Mouse (Mus musculus): ENCODE measurements at regions not wholly inside any gene's neighbourhood (a gene's known extent, or its start where the extent isn't known, plus 50 kb on each side); places are given as distances from the start of the nearest gene placed in this dataset.

- peak overlapping the region; percentile 59 for H3K27ac ChIP-seq (replicated peaks)
- peak overlapping the region; percentile 59 for H3K9ac ChIP-seq (ENCODE audit: low read length)
- peak overlapping the region; percentile 71 for H3K4me2 ChIP-seq (replicated peaks; ENCODE audit: low read depth)
- H3K36me3 ChIP-seq (ENCODE audit: control insufficient read depth, insufficient read depth, low read length), result no peaks in the 10 kb centered on the region
- TF ChIP-seq EP300 (optimal IDR thresholded peaks at IDR 0.05) (no peak), CTCF (IDR thresholded peaks at IDR 0.05; ENCODE audit: low read depth) (peak; percentile 38; the same call in 1 of the 2 replicates)
- H3K9me3 ChIP-seq (ENCODE audit: control insufficient read depth, low read length), result no peaks in the 10 kb centered on the region
- ATAC-seq (ENCODE audit: low FRiP score, low TSS enrichment) (peak; percentile 95), DNase-seq (ENCODE audit: low spot score) (peak; percentile 81)
- H3K4me3 ChIP-seq (ENCODE audit: low read depth, low read length), result peak overlapping the region; percentile 39
- 5% methylated on average over 24 of the region's 24 CpGs for WGBS
- 0 out of 2 replicates have a peak, but pooled peaks cover 4% of the 10 kb centered on the region for H3K4me1 ChIP-seq (replicated peaks; ENCODE audit: control insufficient read depth, insufficient read depth)
- H3K27me3 ChIP-seq (ENCODE audit: control insufficient read depth, insufficient read depth, low read length), result no peaks in the 10 kb centered on the region
Observed at GRCm38 (mm10) chr2:92529071-92529641, 68.8 kb upstream of the Slc35c1 start.

GRCm38 (mm10) chr2:92528119-92528830 is 67.9 kb upstream of the Slc35c1 start:
- Histone ChIP-seq H3K27ac (replicated peaks) (no peak overlapping the region), H3K4me3 (ENCODE audit: low read depth, low read length) (no peak overlapping the region), H3K9me3 (ENCODE audit: control insufficient read depth, low read length) (no peaks in the 10 kb centered on the region), H3K4me1 (replicated peaks; ENCODE audit: control insufficient read depth, insufficient read depth) (0 out of 2 replicates have a peak, but pooled peaks cover 4% of the 10 kb centered on the region), H3K36me3 (ENCODE audit: control insufficient read depth, insufficient read depth, low read length) (no peaks in the 10 kb centered on the region), H3K27me3 (ENCODE audit: control insufficient read depth, insufficient read depth, low read length) (no peaks in the 10 kb centered on the region), H3K9ac (ENCODE audit: low read length) (no peak overlapping the region), H3K4me2 (replicated peaks; ENCODE audit: low read depth) (no peak overlapping the region)
- 72% methylated on average over 6 of the region's 6 CpGs for WGBS
- no peak for TF ChIP-seq CTCF (IDR thresholded peaks at IDR 0.05; ENCODE audit: low read depth)
- no peak for TF ChIP-seq EP300 (optimal IDR thresholded peaks at IDR 0.05)
- no peak for DNase-seq (ENCODE audit: low spot score)
- ATAC-seq (ENCODE audit: low FRiP score, low TSS enrichment), result no peak

DNA sequence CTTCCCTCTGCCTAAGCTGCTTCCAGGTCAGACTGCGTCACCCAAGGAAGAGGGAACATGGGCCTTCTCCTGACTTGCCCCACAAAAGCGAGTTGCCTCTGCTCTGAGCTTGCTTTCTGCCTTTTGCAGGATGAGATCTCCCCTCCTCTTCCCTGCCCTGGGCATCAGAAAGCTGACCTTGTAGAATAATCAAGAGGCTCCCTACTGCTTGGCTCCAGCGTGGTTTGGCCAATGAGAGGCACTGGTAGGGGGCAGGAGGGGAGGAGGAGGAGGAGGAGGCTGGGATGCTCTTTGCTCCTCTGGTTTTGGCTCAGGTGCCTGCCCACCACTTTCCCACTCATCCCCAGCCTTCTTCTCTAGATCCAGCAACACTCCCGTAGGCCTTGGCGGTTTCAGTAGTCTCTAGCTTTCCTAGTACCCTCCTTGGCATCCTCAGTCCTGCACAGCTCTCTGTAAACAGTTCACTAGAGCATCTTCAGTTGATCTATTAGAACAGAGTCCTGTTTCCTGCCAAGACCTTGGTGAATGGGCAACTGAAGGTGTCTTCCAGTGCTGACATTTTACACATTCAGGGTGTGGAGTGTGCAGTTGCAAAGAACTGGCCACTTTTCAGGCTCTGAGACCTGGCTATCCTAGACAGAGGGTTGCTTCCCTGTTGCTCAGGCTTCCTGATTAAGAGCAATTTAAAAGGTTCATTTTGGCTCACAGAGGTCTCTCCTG is 66.5 kb upstream of the Slc35c1 start:
- Histone ChIP-seq H3K27me3 (ENCODE audit: control insufficient read depth, insufficient read depth, low read length) (no peaks in the 10 kb centered on the region), H3K9me3 (ENCODE audit: control insufficient read depth, low read length) (no peaks in the 10 kb centered on the region), H3K9ac (ENCODE audit: low read length) (no peak overlapping the region), H3K36me3 (ENCODE audit: control insufficient read depth, insufficient read depth, low read length) (no peaks in the 10 kb centered on the region), H3K4me3 (ENCODE audit: low read depth, low read length) (no peak overlapping the region), H3K27ac (replicated peaks) (no peak overlapping the region), H3K4me2 (replicated peaks; ENCODE audit: low read depth) (no peak overlapping the region), H3K4me1 (replicated peaks; ENCODE audit: control insufficient read depth, insufficient read depth) (0 out of 2 replicates have a peak, but pooled peaks cover 4% of the 10 kb centered on the region)
- WGBS, result 80% methylated on average over 5 of the region's 5 CpGs
- DNase-seq (ENCODE audit: low spot score), result no peak
- no peak for ATAC-seq (ENCODE audit: low FRiP score, low TSS enrichment)
- no peak for TF ChIP-seq EP300 (optimal IDR thresholded peaks at IDR 0.05)
- TF ChIP-seq CTCF (IDR thresholded peaks at IDR 0.05; ENCODE audit: low read depth), result no peak

GRCm38 (mm10) chr2:92525628-92526027 is 65.3 kb upstream of the Slc35c1 start:
- no peak for DNase-seq (ENCODE audit: low spot score)
- H3K27ac ChIP-seq (replicated peaks), result no peak overlapping the region
- no peaks in the 10 kb centered on the region for H3K27me3 ChIP-seq (ENCODE audit: control insufficient read depth, insufficient read depth, low read length)
- 0 out of 2 replicates have a peak, but pooled peaks cover 4% of the 10 kb centered on the region for H3K4me1 ChIP-seq (replicated peaks; ENCODE audit: control insufficient read depth, insufficient read depth)
- H3K9me3 ChIP-seq (ENCODE audit: control insufficient read depth, low read length), result no peaks in the 10 kb centered on the region
- WGBS, result 69% methylated on average over 7 of the region's 7 CpGs
- H3K4me2 ChIP-seq (replicated peaks; ENCODE audit: low read depth), result no peak overlapping the region
- no peak for ATAC-seq (ENCODE audit: low FRiP score, low TSS enrichment)
- H3K4me3 ChIP-seq (ENCODE audit: low read depth, low read length), result no peak overlapping the region
- no peak overlapping the region for H3K9ac ChIP-seq (ENCODE audit: low read length)
- TF ChIP-seq CTCF (IDR thresholded peaks at IDR 0.05; ENCODE audit: low read depth), result no peak
- no peak for TF ChIP-seq EP300 (optimal IDR thresholded peaks at IDR 0.05)
- no peaks in the 10 kb centered on the region for H3K36me3 ChIP-seq (ENCODE audit: control insufficient read depth, insufficient read depth, low read length)

DNA sequence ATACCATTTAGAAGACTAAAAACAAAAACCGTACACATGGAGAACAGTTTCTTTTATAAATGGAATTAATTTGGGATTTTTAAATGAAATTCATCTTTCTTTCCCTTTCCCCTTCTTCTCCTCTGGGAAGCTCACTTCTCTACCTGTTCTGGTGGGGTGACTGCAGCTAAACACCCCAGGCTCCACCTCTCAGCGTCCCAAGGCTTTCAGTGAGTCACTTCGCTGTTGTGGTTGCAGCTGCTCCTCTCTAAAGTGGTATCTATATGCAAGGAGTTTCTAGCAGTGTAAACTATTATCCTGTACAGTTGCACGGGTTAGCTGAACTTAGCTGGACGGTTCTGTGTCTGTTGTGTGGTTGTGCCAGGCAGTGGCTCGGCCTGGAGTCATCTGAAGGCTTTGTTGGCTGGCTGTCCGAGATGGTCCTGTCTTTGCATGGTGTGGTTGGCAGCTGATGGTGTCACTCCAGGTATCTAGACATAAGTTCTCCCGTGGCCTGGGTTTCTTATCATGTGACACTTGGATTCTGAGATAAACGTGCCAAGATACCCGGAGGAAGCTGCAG is 64.8 kb upstream of the Slc35c1 start:
- TF ChIP-seq EP300 (optimal IDR thresholded peaks at IDR 0.05), result no peak
- TF ChIP-seq CTCF (IDR thresholded peaks at IDR 0.05; ENCODE audit: low read depth), result no peak
- Histone ChIP-seq H3K9ac (ENCODE audit: low read length) (no peak overlapping the region), H3K27me3 (ENCODE audit: control insufficient read depth, insufficient read depth, low read length) (no peaks in the 10 kb centered on the region), H3K4me1 (replicated peaks; ENCODE audit: control insufficient read depth, insufficient read depth) (0 out of 2 replicates have a peak, but pooled peaks cover 4% of the 10 kb centered on the region), H3K36me3 (ENCODE audit: control insufficient read depth, insufficient read depth, low read length) (no peaks in the 10 kb centered on the region), H3K4me3 (ENCODE audit: low read depth, low read length) (no peak overlapping the region), H3K9me3 (ENCODE audit: control insufficient read depth, low read length) (no peaks in the 10 kb centered on the region), H3K27ac (replicated peaks) (no peak overlapping the region), H3K4me2 (replicated peaks; ENCODE audit: low read depth) (no peak overlapping the region)
- 80% methylated on average over 10 of the region's 10 CpGs for WGBS
- no peak for ATAC-seq (ENCODE audit: low FRiP score, low TSS enrichment)
- no peak for DNase-seq (ENCODE audit: low spot score)
